Mouse (Mus musculus): ENCODE measurements around the gene Osbpl6.

Gene Osbpl6

DNA sequence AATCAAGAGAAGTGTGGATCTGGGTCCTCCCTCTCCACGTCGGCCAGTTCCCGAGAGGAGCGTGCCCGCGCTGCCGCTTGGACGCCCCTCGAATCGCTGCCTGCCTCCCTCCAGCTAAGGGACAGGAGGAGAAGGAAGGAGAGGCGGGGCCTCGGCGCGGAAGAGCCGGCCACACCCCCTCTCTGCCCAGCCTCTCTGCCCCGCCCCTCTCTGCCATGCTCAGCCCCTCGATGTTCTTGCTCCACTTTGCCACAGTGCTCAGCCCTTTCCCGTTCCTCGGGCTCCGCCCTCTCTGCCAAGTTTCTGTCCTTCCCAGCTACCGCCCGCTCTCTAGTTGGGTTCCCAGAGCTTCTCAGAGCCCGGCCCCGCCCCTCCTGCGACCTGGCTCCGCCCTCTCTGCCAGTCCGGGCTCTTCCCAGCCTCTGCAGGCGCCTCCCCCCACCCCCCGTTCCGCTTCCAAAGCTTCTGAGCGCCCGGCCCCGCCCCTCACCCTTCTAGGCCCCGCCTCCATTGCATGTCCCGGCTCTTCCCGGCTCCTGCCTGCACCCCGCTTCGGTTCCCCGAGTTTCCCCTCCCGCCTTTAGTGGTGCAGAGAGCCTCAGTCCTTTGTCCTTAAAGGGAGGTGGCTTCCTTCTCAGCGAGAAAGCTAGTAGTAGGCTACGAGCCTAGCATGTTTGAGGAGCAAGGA is 241.7 kb downstream of the Osbpl6 start, which contains the start of the genes Prkra and Pjvk:
Gene Prkra, minus strand, starts transcription at position 133 of the 688 bp plus-strand sequence.
Gene Pjvk, plus strand, starts transcription at position 594 of the 688 bp plus-strand sequence.
- DNase-seq (ENCODE audit: low read depth, low spot score), result peak; percentile 99

DNA sequence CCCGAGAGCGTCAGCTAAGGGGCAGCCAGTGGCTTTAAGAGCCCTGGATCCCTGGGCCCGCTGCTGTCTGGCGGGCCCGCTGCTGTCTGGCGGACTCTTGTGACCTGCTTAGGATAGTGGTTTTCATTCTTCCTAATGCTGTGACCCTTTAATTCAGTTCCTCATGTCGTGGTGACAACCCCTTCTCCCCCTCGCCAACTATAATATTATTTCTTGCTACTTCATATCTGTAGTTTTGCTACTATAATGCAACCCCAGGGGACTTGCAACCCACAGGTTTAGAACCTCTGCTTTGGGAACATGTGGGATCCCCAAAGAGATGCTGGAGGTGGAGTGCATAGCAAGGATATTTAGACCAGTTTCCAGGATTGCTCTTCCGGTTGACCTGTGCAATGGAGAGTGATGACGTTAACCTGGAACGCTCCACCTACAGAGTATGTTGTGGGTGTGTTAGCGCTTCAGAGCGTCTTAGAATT is 242.4 kb downstream of the Osbpl6 start:
- DNase-seq (ENCODE audit: low read depth, low spot score), result no peak
